Mouse (Mus musculus) inflammation-experienced regulatory T-cells, adult 6 months (primary cell): ENCODE measurements around the gene Moxd2. TPM values are rescaled to one million over a fixed set of nuclear protein-coding genes. Genes with fewer than 3 reads are reported as not detected.

Experiments
- ATAC-seq: one replicate; pipeline ENCODE4 v1.8.0; 2017
- polyA plus RNA-seq, 3 experiments: library from polyadenylated mRNA; unstranded; fragments of 100-300 nt; shearing (Covaris generic); gene quantifications; one replicate each; pipeline ENCODE4 v1.2.1; 2017

Moxd2 gene
- polyA plus RNA-seq: under 1 TPM; 0.50 to 0.71 (median 0.66) TPM

- ATAC-seq: no peak
Observed at GRCm38 (mm10) chr6:40887394-40887793, at the start of gene Moxd2. Moxd2 (minus strand) TSS chr6:40887494.

- no peak for ATAC-seq
Observed at GRCm38 (mm10) chr6:40919954-40920353, 32.7 kb upstream of the Moxd2 start.

- no peak for ATAC-seq
Observed at GRCm38 (mm10) chr6:40900287-40900686, 13.0 kb upstream of the Moxd2 start, which contains the start of gene Prss58. Prss58 (minus strand) TSS chr6:40900387.

- ATAC-seq: no peak
Observed at GRCm38 (mm10) chr6:40894716-40895115, 7.4 kb upstream of the Moxd2 start.

GRCm38 (mm10) chr6:40893577-40893976 is 6.3 kb upstream of the Moxd2 start:
- ATAC-seq: peak; percentile 43

- ATAC-seq: peak; percentile 8
Observed at GRCm38 (mm10) chr6:40891754-40892153, 4.5 kb upstream of the Moxd2 start.

- ATAC-seq: peak; percentile 84
Observed at GRCm38 (mm10) chr6:40890973-40891372, 3.7 kb upstream of the Moxd2 start.

- ATAC-seq: peak; percentile 63
Observed at GRCm38 (mm10) chr6:40845283-40845682, 42.0 kb downstream of the Moxd2 start.

Other genes starting within 250 kb of the Moxd2 start
- gene Prss58, start 12.9 kb upstream of the Moxd2 start, polyA plus RNA-seq: not detected
- gene 1700074P13Rik, start 53.1 kb upstream of the Moxd2 start, polyA plus RNA-seq: not detected
- gene Gm4744, start 64.4 kb upstream of the Moxd2 start, polyA plus RNA-seq: not detected
- gene 1810009J06Rik, start 77.3 kb upstream of the Moxd2 start, polyA plus RNA-seq: not detected
- gene Gm2663, start 112.0 kb upstream of the Moxd2 start, polyA plus RNA-seq: 1 to 10 TPM in 2 of 3 experiments, under 1 TPM in 1; 0.75 to 5.1 (median 3.6) TPM
- gene 2210010C04Rik, start 148.0 kb upstream of the Moxd2 start, polyA plus RNA-seq: under 1 TPM; 0.26 to 0.33 (median 0.31) TPM